Comparison of ENCODE assay signal across 10 mouse cellular contexts in genomic region chr7:73532139-73532538, GRCm38 (mm10). TPM values are rescaled to one million over a fixed set of nuclear protein-coding genes. Genes with fewer than 3 reads are reported as not detected.
DNase-seq lines count a peak whose midpoint lies in the region; ATAC-seq and TF ChIP-seq lines count a peak whose summit lies in the region.
"Had no signal": no experiment of that assay in that cellular context is flagged by ENCODE, and none has a peak within 500 bp of the region (broad histone marks: within the 10 kb centered on the region; RNA-seq: fewer than 3 reads in every experiment).

No protein-coding gene starts in this region.

- no peak overlapping the region for H3K9ac ChIP-seq in embryonic facial prominence, embryonic 13.5 days
- H3K9ac ChIP-seq in neural tube, embryonic 13.5 days, result no peak overlapping the region
- H3K9ac ChIP-seq: lung, embryonic 15.5 days had no signal

- no peaks in the 10 kb centered on the region for H3K9me3 ChIP-seq in embryonic facial prominence, embryonic 13.5 days
- H3K9me3 ChIP-seq in embryonic facial prominence, embryonic 10.5 days, result no peaks in the 10 kb centered on the region
- no peaks in the 10 kb centered on the region for H3K9me3 ChIP-seq in neural tube, embryonic 13.5 days
- H3K9me3 ChIP-seq: lung, embryonic 15.5 days had no signal

- DNase-seq in embryonic facial prominence, embryonic 10.5 days (ENCODE audit: low spot score), result no peak
- no peak for DNase-seq in kidney, adult 2 months
- DNase-seq in kidney, adult 9 months, result no peak
- DNase-seq in neural tube, embryonic 10.5 days (ENCODE audit: extremely low spot score, low spot score), result no peak
- no peak for DNase-seq in frontal cortex, postnatal 25 days (ENCODE audit: low spot score in 2 of 2)
- DNase-seq: heart, postnatal 10 days had no signal

- H3K36me3 ChIP-seq in embryonic facial prominence, embryonic 13.5 days, result peaks cover 11% of the 10 kb centered on the region; the same call in 1 of the 2 replicates
- peaks cover 61% of the 10 kb centered on the region for H3K36me3 ChIP-seq in embryonic facial prominence, embryonic 10.5 days (replicated peaks)
- peaks cover 4% of the 10 kb centered on the region; the same call in 1 of the 2 replicates for H3K36me3 ChIP-seq in kidney, adult 2 months (ENCODE audit: control insufficient read depth, insufficient read depth, low read length)
- 0 out of 2 replicates have a peak, but pooled peaks cover 7% of the 10 kb centered on the region for H3K36me3 ChIP-seq in neural tube, embryonic 13.5 days
- H3K36me3 ChIP-seq in small intestine, adult 2 months (ENCODE audit: control insufficient read depth, insufficient read depth, low read length), result peaks cover 14% of the 10 kb centered on the region; the same call in 1 of the 2 replicates

- 86% methylated on average over 3 of the region's 3 CpGs for WGBS in embryonic facial prominence, embryonic 13.5 days
- WGBS in embryonic facial prominence, embryonic 10.5 days, result 88% methylated on average over 3 of the region's 3 CpGs
- 56% methylated on average over 3 of the region's 3 CpGs for whole genome bisulfite sequencing in kidney, adult 2 months
- WGBS in neural tube, embryonic 13.5 days, result 80% methylated on average over 3 of the region's 3 CpGs
- WGBS in small intestine, adult 2 months, result 52% methylated on average over 3 of the region's 3 CpGs

- H3K27ac ChIP-seq in embryonic facial prominence, embryonic 13.5 days, result peak overlapping the region; percentile 29; the same call in 1 of the 2 replicates
- H3K27ac ChIP-seq in embryonic facial prominence, embryonic 10.5 days (replicated peaks), result no peak overlapping the region
- H3K27ac ChIP-seq in kidney, adult 2 months (ENCODE audit: insufficient read depth, low read depth, low read length), result 0 out of 2 replicates have a peak overlapping the region, but pooled peaks have one; percentile 50
- peak overlapping the region; percentile 52 for H3K27ac ChIP-seq in neural tube, embryonic 13.5 days (replicated peaks)
- peak overlapping the region; percentile 17 for H3K27ac ChIP-seq in small intestine, adult 2 months (ENCODE audit: insufficient read depth, low read depth, low read length)

- no peak overlapping the region for H3K4me2 ChIP-seq in embryonic facial prominence, embryonic 13.5 days
- no peak overlapping the region for H3K4me2 ChIP-seq in neural tube, embryonic 13.5 days
- H3K4me2 ChIP-seq: lung, embryonic 15.5 days had no signal

- ATAC-seq in embryonic facial prominence, embryonic 13.5 days (ENCODE audit: insufficient number of reproducible peaks, insufficient read depth, low FRiP score, low TSS enrichment, low read depth), result no peak
- no peak for ATAC-seq in neural tube, embryonic 13.5 days (ENCODE audit: low read depth)

- TF ChIP-seq CTCF in kidney, adult 2 months (conservative IDR thresholded peaks at IDR 0.05; ENCODE audit: insufficient read depth, insufficient read length, low read depth, low read length), result no peak
- TF ChIP-seq CTCF in small intestine, adult 2 months (IDR thresholded peaks at IDR 0.05; ENCODE audit: extremely low read depth, insufficient read length, insufficient replicate concordance, low read depth, low read length), result no peak

- no peaks in the 10 kb centered on the region for H3K27me3 ChIP-seq in embryonic facial prominence, embryonic 13.5 days
- H3K27me3 ChIP-seq in embryonic facial prominence, embryonic 10.5 days (replicated peaks; ENCODE audit: low read depth, poor library complexity, severe bottlenecking), result no peaks in the 10 kb centered on the region
- no peaks in the 10 kb centered on the region for H3K27me3 ChIP-seq in kidney, adult 2 months (replicated peaks; ENCODE audit: control insufficient read depth, insufficient read depth, low read length)
- no peaks in the 10 kb centered on the region for H3K27me3 ChIP-seq in neural tube, embryonic 13.5 days
- H3K27me3 ChIP-seq in small intestine, adult 2 months (ENCODE audit: control insufficient read depth, insufficient read depth, low read length), result no peaks in the 10 kb centered on the region
- H3K27me3 ChIP-seq: lung, embryonic 15.5 days had no signal

- no peak overlapping the region for H3K4me3 ChIP-seq in embryonic facial prominence, embryonic 13.5 days
- H3K4me3 ChIP-seq in embryonic facial prominence, embryonic 10.5 days, result no peak overlapping the region
- no peak overlapping the region for H3K4me3 ChIP-seq in kidney, adult 2 months (ENCODE audit: insufficient read depth, low read depth, low read length)
- no peak overlapping the region for H3K4me3 ChIP-seq in neural tube, embryonic 13.5 days
- no peak overlapping the region for H3K4me3 ChIP-seq in small intestine, adult 2 months (ENCODE audit: low read depth, low read length)
- H3K4me3 ChIP-seq: lung, embryonic 15.5 days had no signal

- H3K4me1 ChIP-seq in embryonic facial prominence, embryonic 13.5 days, result peaks cover 60% of the 10 kb centered on the region
- peaks cover 45% of the 10 kb centered on the region for H3K4me1 ChIP-seq in embryonic facial prominence, embryonic 10.5 days
- H3K4me1 ChIP-seq in kidney, adult 2 months (ENCODE audit: control insufficient read depth, insufficient read depth, low read length), result peaks cover 57% of the 10 kb centered on the region
- H3K4me1 ChIP-seq in neural tube, embryonic 13.5 days (replicated peaks), result peaks cover 72% of the 10 kb centered on the region
- H3K4me1 ChIP-seq in small intestine, adult 2 months (ENCODE audit: control insufficient read depth, insufficient read depth, insufficient read length, low read length), result peaks cover 21% of the 10 kb centered on the region; the same call in 1 of the 2 replicates

- TF ChIP-seq POLR2A in kidney, adult 2 months (IDR thresholded peaks at IDR 0.05; ENCODE audit: low read depth, low read length), result no peak
- TF ChIP-seq POLR2A in small intestine, adult 2 months (IDR thresholded peaks at IDR 0.05; ENCODE audit: low read depth, low read length), result no peak

RNA-seq across cellular contexts. Expression of gene Chd2, which starts 9.5 kb away (rescaled TPM):
- 62.3 and 65.6 TPM in 2 replicates for polyA plus RNA-seq in embryonic facial prominence, embryonic 13.5 days (2015; fragmentation: Nextera tagmentation; extraction: Ambion mirVana)
- 49.2 and 54.8 TPM in 2 replicates for polyA plus RNA-seq in embryonic facial prominence, embryonic 10.5 days (2016; fragmentation: Nextera tagmentation; extraction: Ambion mirVana)
- 33.9 and 36.9 TPM in 2 replicates for polyA plus RNA-seq in kidney, adult 2 months (2012; rRNA removed)
- polyA plus RNA-seq in neural tube, embryonic 13.5 days (2015; fragmentation: Nextera tagmentation; extraction: Ambion mirVana), result 34.6 and 45.5 TPM in 2 replicates
- 12.3 and 28.0 TPM in 2 replicates for polyA plus RNA-seq in small intestine, adult 2 months (2012; rRNA removed)
